Mouse (Mus musculus): ENCODE results near the gene Foxa1. TPM values are rescaled to one million over a fixed set of nuclear protein-coding genes. Genes with fewer than 3 reads are reported as not detected.
A peak's percentile ranks its signal among the peaks of the same experiment; 100 is the strongest.

The Foxa1 gene
- polyA plus RNA-seq, 2 experiments, result 0.06 TPM; not detected in 1

- Histone ChIP-seq H3K9ac (ENCODE audit: low read depth, low read length, severe bottlenecking) (no peak overlapping the region), H3K4me3 (replicated peaks; ENCODE audit: low read length) (no peak overlapping the region), H3K4me1 (ENCODE audit: control insufficient read depth, insufficient read depth, low read length) (peaks cover 6% of the 10 kb centered on the region; the same call in 1 of the 2 replicates), H3K36me3 (ENCODE audit: control insufficient read depth, insufficient read depth, low read length) (no peaks in the 10 kb centered on the region), H3K9me3 (ENCODE audit: control insufficient read depth, low read length) (no peaks in the 10 kb centered on the region), H3K27me3 (ENCODE audit: control insufficient read depth, insufficient read depth, low read length) (no peaks in the 10 kb centered on the region), H3K27ac (replicated peaks; ENCODE audit: low read depth, low read length) (no peak overlapping the region), H3K4me2 (replicated peaks; ENCODE audit: low read depth, low read length, severe bottlenecking) (no peak overlapping the region)
- no peak for TF ChIP-seq POLR2A (IDR thresholded peaks at IDR 0.05; ENCODE audit: borderline replicate concordance, extremely low read depth, insufficient read depth, insufficient read length)
- DNase-seq (ENCODE audit: low spot score) (no peak), ATAC-seq (ENCODE audit: low FRiP score, low read depth) (no peak)
- WGBS, result 57% methylated on average over 12 of the region's 12 CpGs
These were observed 30.9 kb downstream of the Foxa1 start for GRCm38 (mm10) chr12:57515702-57516377.

GRCm38 (mm10) chr12:57514552-57514951 is 32.2 kb downstream of the Foxa1 start:
- H3K4me1 ChIP-seq (ENCODE audit: control insufficient read depth, insufficient read depth, low read length), result peaks cover 10% of the 10 kb centered on the region
- H3K4me3 ChIP-seq (replicated peaks; ENCODE audit: low read length), result no peak overlapping the region
- no peaks in the 10 kb centered on the region for H3K27me3 ChIP-seq (ENCODE audit: control insufficient read depth, insufficient read depth, low read length)
- H3K4me2 ChIP-seq (replicated peaks; ENCODE audit: low read depth, low read length, severe bottlenecking), result no peak overlapping the region
- no peak for TF ChIP-seq POLR2A (IDR thresholded peaks at IDR 0.05; ENCODE audit: borderline replicate concordance, extremely low read depth, insufficient read depth, insufficient read length)
- H3K9ac ChIP-seq (ENCODE audit: low read depth, low read length, severe bottlenecking), result no peak overlapping the region
- no peaks in the 10 kb centered on the region for H3K9me3 ChIP-seq (ENCODE audit: control insufficient read depth, low read length)
- ATAC-seq (ENCODE audit: low FRiP score, low read depth), result no peak
- WGBS, result 56% methylated on average over 1 of the region's 1 CpGs
- no peaks in the 10 kb centered on the region for H3K36me3 ChIP-seq (ENCODE audit: control insufficient read depth, insufficient read depth, low read length)
- H3K27ac ChIP-seq (replicated peaks; ENCODE audit: low read depth, low read length), result no peak overlapping the region
- no peak for DNase-seq (ENCODE audit: low spot score)

- Histone ChIP-seq H3K9ac (ENCODE audit: low read depth, low read length, severe bottlenecking) (no peak overlapping the region), H3K9me3 (ENCODE audit: control insufficient read depth, low read length) (no peaks in the 10 kb centered on the region), H3K4me2 (replicated peaks; ENCODE audit: low read depth, low read length, severe bottlenecking) (no peak overlapping the region), H3K27me3 (ENCODE audit: control insufficient read depth, insufficient read depth, low read length) (no peaks in the 10 kb centered on the region), H3K4me3 (replicated peaks; ENCODE audit: low read length) (no peak overlapping the region), H3K4me1 (ENCODE audit: control insufficient read depth, insufficient read depth, low read length) (peaks cover 11% of the 10 kb centered on the region), H3K36me3 (ENCODE audit: control insufficient read depth, insufficient read depth, low read length) (no peaks in the 10 kb centered on the region), H3K27ac (replicated peaks; ENCODE audit: low read depth, low read length) (no peak overlapping the region)
- TF ChIP-seq POLR2A (IDR thresholded peaks at IDR 0.05; ENCODE audit: borderline replicate concordance, extremely low read depth, insufficient read depth, insufficient read length), result no peak
- peak; percentile 4 for DNase-seq (ENCODE audit: low spot score)
- WGBS, result 64% methylated on average over 5 of the region's 5 CpGs
- ATAC-seq (ENCODE audit: low FRiP score, low read depth), result no peak
These were observed 35.2 kb downstream of the Foxa1 start for GRCm38 (mm10) chr12:57511560-57511959.

- no peak overlapping the region for H3K4me2 ChIP-seq (replicated peaks; ENCODE audit: low read depth, low read length, severe bottlenecking)
- 34% methylated on average over 4 of the region's 4 CpGs for WGBS
- 0 out of 2 replicates have a peak, but pooled peaks have one; percentile 23 for ATAC-seq (ENCODE audit: low FRiP score, low read depth)
These were observed 35.6 kb downstream of the Foxa1 start for GRCm38 (mm10) chr12:57511127-57511526.

GRCm38 (mm10) chr12:57509726-57510125 is 37.0 kb downstream of the Foxa1 start:
- Histone ChIP-seq H3K36me3 (ENCODE audit: control insufficient read depth, insufficient read depth, low read length) (no peaks in the 10 kb centered on the region), H3K4me3 (replicated peaks; ENCODE audit: low read length) (no peak overlapping the region), H3K9me3 (ENCODE audit: control insufficient read depth, low read length) (no peaks in the 10 kb centered on the region), H3K27me3 (ENCODE audit: control insufficient read depth, insufficient read depth, low read length) (no peaks in the 10 kb centered on the region), H3K4me2 (replicated peaks; ENCODE audit: low read depth, low read length, severe bottlenecking) (no peak overlapping the region), H3K9ac (ENCODE audit: low read depth, low read length, severe bottlenecking) (no peak overlapping the region), H3K4me1 (ENCODE audit: control insufficient read depth, insufficient read depth, low read length) (peaks cover 11% of the 10 kb centered on the region), H3K27ac (replicated peaks; ENCODE audit: low read depth, low read length) (no peak overlapping the region)
- 59% methylated on average over 4 of the region's 4 CpGs for WGBS
- DNase-seq (ENCODE audit: low spot score) (peak; percentile 32), ATAC-seq (ENCODE audit: low FRiP score, low read depth) (no peak)
- no peak for TF ChIP-seq POLR2A (IDR thresholded peaks at IDR 0.05; ENCODE audit: borderline replicate concordance, extremely low read depth, insufficient read depth, insufficient read length)

More at GRCm38 (mm10) chr12:57511127-57511526, 35.6 kb downstream of the Foxa1 start:
- no peaks in the 10 kb centered on the region for H3K27me3 ChIP-seq (ENCODE audit: control insufficient read depth, insufficient read depth, low read length)
- no peak overlapping the region for H3K9ac ChIP-seq (ENCODE audit: low read depth, low read length, severe bottlenecking)
- DNase-seq (ENCODE audit: low spot score), result peak; percentile 3
- no peak overlapping the region for H3K27ac ChIP-seq (replicated peaks; ENCODE audit: low read depth, low read length)
- H3K4me3 ChIP-seq (replicated peaks; ENCODE audit: low read length), result no peak overlapping the region
- TF ChIP-seq POLR2A (IDR thresholded peaks at IDR 0.05; ENCODE audit: borderline replicate concordance, extremely low read depth, insufficient read depth, insufficient read length), result no peak
- no peaks in the 10 kb centered on the region for H3K9me3 ChIP-seq (ENCODE audit: control insufficient read depth, low read length)
- H3K4me1 ChIP-seq (ENCODE audit: control insufficient read depth, insufficient read depth, low read length), result peaks cover 11% of the 10 kb centered on the region
- no peaks in the 10 kb centered on the region for H3K36me3 ChIP-seq (ENCODE audit: control insufficient read depth, insufficient read depth, low read length)
